Mouse (Mus musculus): ENCODE measurements at regions not wholly inside any gene's neighbourhood (a gene's known extent, or its start where the extent isn't known, plus 50 kb on each side); places are given as distances from the start of the nearest gene placed in this dataset.
A peak's percentile ranks its signal among the peaks of the same experiment; 100 is the strongest.

- Histone ChIP-seq H3K36me3 (replicated peaks; ENCODE audit: control insufficient read depth, insufficient read depth, low read depth) (no peaks in the 10 kb centered on the region), H3K4me2 (ENCODE audit: low read depth) (no peak overlapping the region), H3K4me3 (ENCODE audit: insufficient read depth in 1 of 2, low read depth in 2 of 2, low read length in 2 of 2) (no peak overlapping the region), H3K27me3 (ENCODE audit: control insufficient read depth, insufficient read depth, low read length) (no peaks in the 10 kb centered on the region), H3K27ac (no peak overlapping the region), H3K9ac (replicated peaks) (no peak overlapping the region), H3K9me3 (ENCODE audit: control insufficient read depth, low read length) (no peaks in the 10 kb centered on the region), H3K4me1 (replicated peaks; ENCODE audit: control insufficient read depth in 2 of 2, insufficient read depth in 2 of 2, low read length in 1 of 2) (no peaks in the 10 kb centered on the region)
- DNase-seq (ENCODE audit: low read depth in 3 of 3, low spot score in 3 of 3) (no peak), ATAC-seq (ENCODE audit: insufficient read depth) (no peak)
- 49% methylated on average over 7 of the region's 7 CpGs for WGBS (ENCODE audit: insufficient replicate concordance)
- TF ChIP-seq CTCF (IDR thresholded peaks at IDR 0.05; ENCODE audit: low read depth), result no peak
- no peak for TF ChIP-seq EP300 (IDR thresholded peaks at IDR 0.05; ENCODE audit: low read depth)
Measured at GRCm38 (mm10) chr8:89849416-89850208, 498.5 kb downstream of the Tox3 start.

- Histone ChIP-seq H3K9me3 (ENCODE audit: control insufficient read depth, low read length) (no peaks in the 10 kb centered on the region), H3K9ac (replicated peaks) (no peak overlapping the region), H3K27me3 (ENCODE audit: control insufficient read depth, insufficient read depth, low read length) (no peaks in the 10 kb centered on the region), H3K27ac (no peak overlapping the region), H3K4me3 (ENCODE audit: insufficient read depth in 1 of 2, low read depth in 2 of 2, low read length in 2 of 2) (no peak overlapping the region), H3K4me1 (replicated peaks; ENCODE audit: control insufficient read depth in 2 of 2, insufficient read depth in 2 of 2, low read length in 1 of 2) (no peaks in the 10 kb centered on the region), H3K4me2 (ENCODE audit: low read depth) (no peak overlapping the region), H3K36me3 (replicated peaks; ENCODE audit: control insufficient read depth, insufficient read depth, low read depth) (no peaks in the 10 kb centered on the region)
- DNase-seq (ENCODE audit: low read depth in 3 of 3, low spot score in 3 of 3), result no peak
- 66% methylated on average over 5 of the region's 5 CpGs for WGBS (ENCODE audit: insufficient replicate concordance)
- no peak for TF ChIP-seq CTCF (IDR thresholded peaks at IDR 0.05; ENCODE audit: low read depth)
- no peak for TF ChIP-seq EP300 (IDR thresholded peaks at IDR 0.05; ENCODE audit: low read depth)
- no peak for ATAC-seq (ENCODE audit: insufficient read depth)
Measured at GRCm38 (mm10) chr8:89838494-89838893, 509.6 kb downstream of the Tox3 start.

- WGBS (ENCODE audit: insufficient replicate concordance), result 57% methylated on average over 4 of the region's 4 CpGs
- no peak for ATAC-seq (ENCODE audit: insufficient read depth)
Measured at GRCm38 (mm10) chr8:89833715-89834114, 514.4 kb downstream of the Tox3 start.

GRCm38 (mm10) chr8:89824586-89824985, 523.6 kb downstream of the Tox3 start:
- ATAC-seq (ENCODE audit: insufficient read depth) (no peak), DNase-seq (ENCODE audit: low read depth in 3 of 3, low spot score in 3 of 3) (no peak)
- 23% methylated on average over 3 of the region's 3 CpGs for WGBS (ENCODE audit: insufficient replicate concordance)
- H3K27ac ChIP-seq, result no peak overlapping the region
- no peak overlapping the region for H3K4me2 ChIP-seq (ENCODE audit: low read depth)
- no peak overlapping the region for H3K9ac ChIP-seq (replicated peaks)
- H3K9me3 ChIP-seq (ENCODE audit: control insufficient read depth, low read length), result no peaks in the 10 kb centered on the region
- no peak overlapping the region for H3K4me3 ChIP-seq (ENCODE audit: insufficient read depth in 1 of 2, low read depth in 2 of 2, low read length in 2 of 2)
- no peaks in the 10 kb centered on the region for H3K27me3 ChIP-seq (ENCODE audit: control insufficient read depth, insufficient read depth, low read length)
- H3K4me1 ChIP-seq (replicated peaks; ENCODE audit: control insufficient read depth in 2 of 2, insufficient read depth in 2 of 2, low read length in 1 of 2), result no peaks in the 10 kb centered on the region
- TF ChIP-seq CTCF (IDR thresholded peaks at IDR 0.05; ENCODE audit: low read depth), result no peak
- TF ChIP-seq EP300 (IDR thresholded peaks at IDR 0.05; ENCODE audit: low read depth), result no peak
- no peaks in the 10 kb centered on the region for H3K36me3 ChIP-seq (replicated peaks; ENCODE audit: control insufficient read depth, insufficient read depth, low read depth)

More at GRCm38 (mm10) chr8:89833715-89834114, 514.4 kb downstream of the Tox3 start:
- H3K4me2 ChIP-seq (ENCODE audit: low read depth), result no peak overlapping the region
- no peak for DNase-seq (ENCODE audit: low read depth in 3 of 3, low spot score in 3 of 3)
- H3K4me1 ChIP-seq (replicated peaks; ENCODE audit: control insufficient read depth in 2 of 2, insufficient read depth in 2 of 2, low read length in 1 of 2), result no peaks in the 10 kb centered on the region
- no peak overlapping the region for H3K27ac ChIP-seq
- H3K9ac ChIP-seq (replicated peaks), result no peak overlapping the region
- no peaks in the 10 kb centered on the region for H3K36me3 ChIP-seq (replicated peaks; ENCODE audit: control insufficient read depth, insufficient read depth, low read depth)
- H3K27me3 ChIP-seq (ENCODE audit: control insufficient read depth, insufficient read depth, low read length), result no peaks in the 10 kb centered on the region
- no peak overlapping the region for H3K4me3 ChIP-seq (ENCODE audit: insufficient read depth in 1 of 2, low read depth in 2 of 2, low read length in 2 of 2)
- TF ChIP-seq EP300 (IDR thresholded peaks at IDR 0.05; ENCODE audit: low read depth), result no peak
- peak; percentile 7; the same call in 1 of the 2 replicates for TF ChIP-seq CTCF (IDR thresholded peaks at IDR 0.05; ENCODE audit: low read depth)
- no peaks in the 10 kb centered on the region for H3K9me3 ChIP-seq (ENCODE audit: control insufficient read depth, low read length)

GRCm38 (mm10) chr8:89823631-89824030, 524.5 kb downstream of the Tox3 start:
- TF ChIP-seq EP300 (IDR thresholded peaks at IDR 0.05; ENCODE audit: low read depth), result no peak
- TF ChIP-seq CTCF (IDR thresholded peaks at IDR 0.05; ENCODE audit: low read depth), result no peak
- H3K36me3 ChIP-seq (replicated peaks; ENCODE audit: control insufficient read depth, insufficient read depth, low read depth), result no peaks in the 10 kb centered on the region

More at GRCm38 (mm10) chr8:89823631-89824030, 524.5 kb downstream of the Tox3 start:
- DNase-seq (ENCODE audit: low read depth in 3 of 3, low spot score in 3 of 3) (no peak), ATAC-seq (ENCODE audit: insufficient read depth) (no peak)
- no peaks in the 10 kb centered on the region for H3K9me3 ChIP-seq (ENCODE audit: control insufficient read depth, low read length)
- H3K9ac ChIP-seq (replicated peaks), result no peak overlapping the region
- no peaks in the 10 kb centered on the region for H3K4me1 ChIP-seq (replicated peaks; ENCODE audit: control insufficient read depth in 2 of 2, insufficient read depth in 2 of 2, low read length in 1 of 2)
- no peak overlapping the region for H3K27ac ChIP-seq
- H3K4me2 ChIP-seq (ENCODE audit: low read depth), result no peak overlapping the region
- no peaks in the 10 kb centered on the region for H3K27me3 ChIP-seq (ENCODE audit: control insufficient read depth, insufficient read depth, low read length)
- H3K4me3 ChIP-seq (ENCODE audit: insufficient read depth in 1 of 2, low read depth in 2 of 2, low read length in 2 of 2), result no peak overlapping the region
